Mouse (Mus musculus): ENCODE measurements around the gene Rdm1.

DNA sequence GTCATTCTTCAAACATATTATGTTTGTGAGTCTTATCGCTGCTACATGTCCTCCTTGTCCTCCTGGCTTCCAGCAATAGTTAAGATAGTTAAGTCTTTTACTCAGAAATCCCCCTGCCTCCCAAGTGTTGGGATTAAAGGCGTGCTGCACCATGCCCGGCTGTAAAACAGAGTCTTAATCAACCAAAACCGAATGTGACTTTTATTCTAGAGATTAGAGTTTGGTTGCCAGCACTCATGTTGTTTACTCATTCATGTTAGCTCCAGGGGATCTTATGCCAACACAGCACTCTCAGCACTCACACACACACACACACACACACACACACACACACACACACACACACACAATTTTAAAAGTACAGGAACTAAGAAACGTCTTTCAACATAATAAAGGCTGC is 15.9 kb downstream of the Rdm1 start:
- TF ChIP-seq CTCF (IDR thresholded peaks at IDR 0.05; ENCODE audit: borderline replicate concordance, insufficient read depth, low read depth, low read length) (no peak), POLR2A (IDR thresholded peaks at IDR 0.05; ENCODE audit: borderline replicate concordance, insufficient read depth, low read length) (no peak)
